Mouse (Mus musculus) left cerebral cortex, postnatal 4 days (tissue): Measurements from ENCODE around the gene Cds2. TPM values are rescaled to one million over a fixed set of nuclear protein-coding genes. Genes with fewer than 3 reads are reported as not detected.
"Not testable (repeated sequence)": the region's sequence is repeated elsewhere in the genome, so short reads cannot be mapped to it uniquely, and the experiment has no call there.

Source experiments
- DNase-seq: peaks from one replicate; pipeline ENCODE4 v3.0.0-alpha.2; 2022
- intact Hi-C: fragments of 180-260 bp; cut with DNase I; formaldehyde crosslinking; loops from one replicate; pipeline ENCODE4 v1.15.1; 2025
- total RNA-seq, 2 experiments: library from RNA; stranded (reverse); gene quantifications; 2 replicates each; pipeline ENCODE4 v1.2.3; 2021

The Cds2 gene
- total RNA-seq: 100 to 1,000 TPM in 1 of 2 experiments, 10 to 100 TPM in 1; 96.4 to 110 TPM

DNA sequence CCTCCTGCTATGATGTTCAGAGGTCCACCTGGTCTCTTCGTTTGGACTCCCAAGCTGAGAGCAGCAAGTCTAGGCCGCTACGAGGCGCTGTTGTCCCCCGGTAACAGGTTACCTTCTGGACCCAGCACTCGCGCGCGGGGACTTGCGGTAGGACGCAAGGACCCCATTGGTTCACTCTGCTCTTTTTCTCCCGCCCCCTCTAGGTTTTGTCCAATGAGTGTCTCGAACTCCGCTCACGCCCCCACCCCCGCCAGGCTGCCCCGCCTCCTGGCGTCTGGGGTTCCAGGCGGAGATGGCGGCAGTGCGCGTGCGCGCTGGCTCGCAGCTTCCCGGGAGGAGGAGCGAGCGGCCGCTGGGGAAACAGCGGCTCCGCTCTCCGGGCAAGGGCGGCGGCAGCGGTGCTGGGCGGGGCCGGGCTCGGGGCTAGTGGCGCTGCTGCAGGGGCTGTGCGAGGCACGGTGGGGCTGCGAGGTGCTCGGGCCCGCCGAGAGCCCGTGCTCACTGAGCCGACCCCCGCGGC, at the start of gene Cds2:
Gene Cds2 (plus strand): TSS at position 270 of the 520 bp plus-strand sequence.
- peak; percentile 99 for DNase-seq
- intact Hi-C loops: no loop called here

DNA sequence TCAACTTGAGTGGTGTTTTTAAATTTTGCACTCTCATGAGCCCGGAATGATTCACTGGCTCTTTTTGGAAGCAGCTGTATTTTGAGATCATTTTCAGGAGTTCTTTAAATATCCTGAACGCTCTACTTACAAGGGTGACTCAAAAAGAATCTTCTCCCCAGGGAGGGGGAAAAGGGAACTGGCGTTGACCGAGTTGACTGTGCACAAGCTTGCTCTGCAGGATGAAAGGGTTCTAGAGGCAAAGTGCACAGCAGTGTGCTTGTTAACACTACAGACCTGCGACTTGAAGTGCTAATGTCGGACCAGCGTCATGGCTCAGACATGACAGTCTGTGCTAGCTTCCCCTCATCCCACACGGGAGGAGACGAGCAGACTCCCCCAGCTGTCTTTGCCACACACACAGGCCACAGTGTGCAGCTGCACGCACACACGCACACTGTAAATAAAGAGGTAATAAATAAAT, 41.3 kb upstream of the Cds2 start:
- DNase-seq: no peak
- intact Hi-C loops: no loop called here

DNA sequence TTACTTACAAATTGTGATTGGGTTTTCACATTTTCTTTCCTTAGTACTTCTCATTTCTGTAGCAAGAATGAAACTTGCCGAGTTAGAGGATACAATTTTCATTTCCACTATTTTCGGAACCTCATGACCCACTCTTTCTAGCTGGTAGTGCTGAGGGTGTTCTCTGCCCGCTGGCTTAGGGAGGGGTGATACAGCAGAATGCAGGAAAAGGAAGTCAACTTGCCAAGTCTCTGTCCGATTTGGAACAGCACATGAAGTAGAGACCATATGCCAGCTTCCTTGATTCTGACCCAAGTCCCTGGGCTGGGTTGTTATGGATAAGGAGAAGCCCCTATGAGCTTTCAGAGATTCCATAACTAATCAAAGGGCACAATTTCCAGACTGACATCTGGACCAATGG, 38.6 kb upstream of the Cds2 start:
- intact Hi-C loops: no loop called here
- no peak for DNase-seq

DNA sequence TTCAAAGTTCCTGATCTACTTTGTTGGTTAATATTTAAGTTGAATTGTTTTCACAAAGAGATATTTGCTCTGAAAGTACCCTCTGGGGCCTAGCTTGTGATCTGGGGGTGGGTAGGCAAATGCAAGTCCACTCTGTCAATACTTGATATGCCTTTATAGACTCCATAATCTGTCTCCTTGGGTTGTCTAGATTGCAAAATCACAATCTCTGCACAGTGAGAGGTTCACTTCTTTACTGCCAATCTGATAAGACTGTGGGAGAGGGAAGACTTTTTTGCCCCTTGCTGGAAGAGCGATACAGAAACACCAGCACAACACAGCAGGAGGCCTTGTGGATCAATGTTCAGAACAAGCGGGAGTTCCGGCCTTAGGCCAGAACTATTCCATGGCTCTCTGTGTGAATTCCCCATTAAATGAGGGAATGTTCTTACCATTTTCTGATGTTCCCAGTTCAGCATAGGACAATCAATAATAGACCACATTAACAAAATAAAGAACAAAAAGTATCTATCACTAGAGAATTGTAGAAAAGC, 30.5 kb upstream of the Cds2 start:
- DNase-seq: no peak
- intact Hi-C loops: no loop called here

DNA sequence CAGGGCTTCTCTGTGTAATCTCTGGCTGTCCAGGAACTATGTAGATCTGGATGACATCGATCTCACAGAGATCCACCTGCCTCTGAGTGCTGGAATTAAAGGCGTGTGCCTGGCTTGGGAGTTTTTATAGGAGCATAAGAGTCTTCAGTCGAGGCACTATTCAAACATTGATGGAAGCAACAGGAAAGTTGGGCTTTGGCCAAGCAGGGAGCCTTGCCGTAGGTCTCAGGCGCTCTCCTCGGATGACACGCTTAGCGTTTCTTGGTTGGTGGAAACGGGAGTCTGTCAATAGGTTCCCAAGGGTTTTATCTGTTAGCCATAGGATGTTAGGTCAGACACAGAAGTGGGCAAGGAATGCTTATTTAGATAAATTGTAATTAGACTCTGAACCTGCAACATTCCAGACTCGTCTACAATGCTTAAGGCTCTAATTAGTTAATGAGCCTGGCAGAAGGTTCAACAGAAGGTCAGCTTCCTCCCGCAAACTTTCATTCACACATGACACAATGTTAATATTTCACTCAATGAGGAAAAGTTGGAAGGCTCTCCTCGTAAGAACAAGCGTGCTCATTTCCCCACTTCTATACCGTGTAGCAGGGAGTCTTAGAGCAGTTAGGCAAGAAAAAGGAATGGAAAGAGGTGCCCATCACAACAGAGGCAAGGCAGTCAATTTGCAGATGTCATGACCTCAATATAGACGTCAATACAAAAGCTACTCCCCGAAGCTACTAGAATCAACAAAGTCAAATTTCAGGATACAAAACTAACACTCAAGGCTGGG, 28.8 kb upstream of the Cds2 start:
- no peak for DNase-seq
- intact Hi-C loops: no loop called here

DNA sequence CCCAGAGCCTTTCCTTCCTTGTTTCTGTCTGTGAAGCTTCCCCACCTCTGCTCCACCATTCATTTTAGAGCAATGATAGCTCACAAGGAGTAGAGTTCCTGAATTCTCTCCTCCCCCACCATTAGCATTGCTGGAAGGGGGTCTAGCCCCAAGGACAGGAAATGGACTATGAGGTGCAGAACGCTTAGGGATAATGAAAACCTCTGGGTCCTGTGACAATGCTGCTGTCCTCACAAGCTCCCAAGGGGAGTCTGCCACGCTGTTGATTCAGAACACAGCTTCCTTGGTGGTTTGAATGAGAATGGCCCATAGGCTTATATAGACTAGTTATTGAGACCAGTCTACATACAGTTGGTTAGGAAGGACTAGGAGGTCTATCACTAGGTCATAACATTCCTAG, 27.7 kb upstream of the Cds2 start:
- intact Hi-C loops: loop anchor here (5.0 kb wide), 1 partner anchor 93 kb away; no protein-coding TSS in a partner anchor
- no peak for DNase-seq

DNA sequence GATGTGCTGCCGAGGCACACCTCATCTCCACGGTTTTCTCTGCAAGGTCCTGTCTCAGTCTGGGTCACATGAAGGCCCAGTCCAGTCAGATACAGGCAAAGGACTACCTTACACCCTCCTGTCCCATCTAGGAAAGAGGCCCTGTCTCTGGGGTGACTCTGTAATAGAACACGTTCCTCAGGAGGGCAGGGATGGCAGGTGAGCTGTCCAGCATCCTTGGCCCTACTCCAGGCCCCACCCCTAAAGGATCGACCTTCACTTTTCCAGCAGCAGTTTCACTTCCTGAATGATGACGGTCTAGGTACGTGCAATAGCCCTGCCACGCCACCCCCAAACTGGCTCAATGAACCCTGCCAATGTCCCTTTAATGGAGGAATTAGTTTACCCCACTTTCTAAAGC, 27.0 kb upstream of the Cds2 start:
- intact Hi-C loops: loop anchor here (5.0 kb wide), 1 partner anchor 94 kb away; no protein-coding TSS in a partner anchor
- no peak for DNase-seq

DNA sequence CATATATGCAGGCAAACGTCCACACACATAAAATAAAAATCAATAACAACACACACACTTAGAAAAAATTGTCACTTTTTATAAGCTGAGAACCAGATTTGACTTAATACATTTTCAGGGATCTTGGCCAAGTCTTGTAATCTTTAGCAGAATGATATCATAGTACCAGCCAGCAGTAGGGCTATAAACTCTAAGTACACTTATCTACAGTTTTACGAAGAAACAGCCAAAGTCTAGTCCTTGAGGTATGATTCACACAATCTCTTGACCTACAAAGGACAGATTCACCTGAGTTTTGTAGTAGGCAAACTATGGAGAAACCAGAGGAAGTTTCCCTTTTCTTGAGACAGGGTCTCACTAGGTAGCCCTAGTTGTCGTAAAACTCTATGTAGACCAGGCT, 23.5 kb upstream of the Cds2 start:
- intact Hi-C loops: loop anchor here (5.0 kb wide), 1 partner anchor 97 kb away; no protein-coding TSS in a partner anchor
- not testable (repeated sequence) for DNase-seq

DNA sequence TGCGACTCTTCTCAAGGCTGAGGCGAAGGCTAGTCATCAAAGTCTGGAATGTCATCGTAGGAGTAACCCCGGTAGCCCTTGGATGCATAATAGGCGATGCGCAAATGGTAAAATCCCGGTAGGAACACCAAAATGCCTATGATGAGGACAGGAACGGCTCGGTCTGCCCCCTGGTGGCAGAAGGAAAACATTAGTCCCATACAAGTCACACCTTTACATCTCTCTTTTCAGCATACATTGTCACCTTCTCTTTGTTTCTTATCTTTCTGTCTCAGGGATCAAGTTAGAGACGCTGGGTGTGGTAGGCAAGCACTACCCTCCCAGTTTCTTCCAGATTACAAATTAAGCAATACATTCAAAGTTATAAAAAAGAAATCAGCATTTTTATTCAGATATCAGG, 22.5 kb upstream of the Cds2 start:
- DNase-seq: peak; percentile 76
- intact Hi-C loops: loop anchor here (2.0 kb wide), 1 partner anchor 258 kb away; no protein-coding TSS in a partner anchor

DNA sequence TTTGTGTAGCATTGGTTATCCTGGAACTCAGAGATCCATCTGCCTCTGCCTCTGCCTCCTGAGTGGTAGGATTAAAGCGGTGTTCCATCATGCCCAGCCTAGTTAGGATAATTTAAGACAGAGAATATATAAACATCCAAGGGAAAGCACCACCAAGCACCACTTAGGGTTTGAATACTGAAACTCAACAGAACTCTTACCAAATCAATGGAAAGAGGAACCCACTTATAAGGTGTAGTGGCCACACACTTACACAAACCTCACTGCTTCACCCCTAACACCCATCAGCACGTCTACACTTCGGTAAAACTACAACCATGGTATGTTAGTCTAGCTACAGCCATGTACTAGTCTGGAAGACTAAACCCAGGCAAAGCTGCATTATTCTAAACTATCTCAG, 19.6 kb upstream of the Cds2 start:
- DNase-seq: no peak
- intact Hi-C loops: no loop called here

DNA sequence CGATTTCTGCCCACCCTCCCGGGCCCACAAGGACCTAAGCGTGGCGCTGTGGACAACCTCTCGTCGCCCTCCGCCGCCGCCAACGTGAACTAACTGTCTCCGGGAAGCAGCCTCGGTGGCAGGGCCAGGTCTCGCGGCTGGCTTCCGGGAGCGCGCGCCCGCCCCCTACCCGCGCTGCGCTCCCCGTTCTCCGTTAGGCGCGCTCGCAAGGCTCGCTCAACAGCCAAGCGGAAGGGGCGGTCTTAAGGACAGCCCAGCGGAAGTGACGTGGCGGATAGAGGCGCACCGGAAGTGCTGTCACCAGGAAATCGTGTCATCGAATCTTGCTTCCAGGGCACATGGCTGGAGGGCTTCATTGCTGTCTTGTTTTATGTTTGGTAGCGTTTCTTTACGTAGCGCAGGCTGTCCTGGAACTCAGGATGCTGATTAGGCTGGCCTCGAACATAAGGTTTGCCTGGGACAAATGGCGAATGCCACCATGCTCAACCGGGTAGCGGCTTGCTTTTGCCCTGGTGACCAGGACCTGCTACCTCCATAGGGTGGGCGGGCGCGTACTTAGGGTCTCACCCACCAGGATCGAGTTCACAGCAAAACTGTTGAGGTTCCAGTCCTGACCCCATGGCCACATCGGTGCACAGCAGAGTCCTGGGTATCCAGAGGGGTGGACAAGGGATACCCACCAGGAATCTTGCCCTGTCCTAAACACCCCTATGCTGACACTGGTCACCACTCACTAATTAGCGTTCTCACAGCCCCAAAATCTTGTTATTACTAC, 15.2 kb upstream of the Cds2 start, which contains the start of gene Tmem230:
Gene Tmem230 (minus strand): TSS at position 269 of the 775 bp plus-strand sequence.
- peak; percentile 94 for DNase-seq
- intact Hi-C loops: loop anchor here (5.0 kb wide), 1 partner anchor 425 kb away; no protein-coding TSS in a partner anchor

DNA sequence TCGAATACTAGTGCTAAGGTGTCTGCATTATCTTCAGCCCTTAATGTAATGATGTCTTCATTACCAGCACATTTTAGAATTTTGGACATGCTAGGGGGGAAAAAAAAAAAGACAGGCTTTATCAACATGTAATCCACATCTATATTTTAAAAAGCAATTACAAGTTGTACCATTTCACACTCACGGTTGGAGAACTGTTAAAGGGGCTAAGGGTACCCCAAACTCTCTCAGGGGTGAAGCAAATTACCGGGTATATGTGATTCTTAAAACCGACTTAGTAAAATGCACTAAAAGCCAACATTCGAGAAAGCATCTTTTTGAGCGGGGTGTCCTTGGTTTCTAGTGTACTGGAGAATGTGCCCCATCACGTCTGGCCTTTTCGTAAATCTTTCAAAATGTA, 11.0 kb upstream of the Cds2 start:
- no peak for DNase-seq

DNA sequence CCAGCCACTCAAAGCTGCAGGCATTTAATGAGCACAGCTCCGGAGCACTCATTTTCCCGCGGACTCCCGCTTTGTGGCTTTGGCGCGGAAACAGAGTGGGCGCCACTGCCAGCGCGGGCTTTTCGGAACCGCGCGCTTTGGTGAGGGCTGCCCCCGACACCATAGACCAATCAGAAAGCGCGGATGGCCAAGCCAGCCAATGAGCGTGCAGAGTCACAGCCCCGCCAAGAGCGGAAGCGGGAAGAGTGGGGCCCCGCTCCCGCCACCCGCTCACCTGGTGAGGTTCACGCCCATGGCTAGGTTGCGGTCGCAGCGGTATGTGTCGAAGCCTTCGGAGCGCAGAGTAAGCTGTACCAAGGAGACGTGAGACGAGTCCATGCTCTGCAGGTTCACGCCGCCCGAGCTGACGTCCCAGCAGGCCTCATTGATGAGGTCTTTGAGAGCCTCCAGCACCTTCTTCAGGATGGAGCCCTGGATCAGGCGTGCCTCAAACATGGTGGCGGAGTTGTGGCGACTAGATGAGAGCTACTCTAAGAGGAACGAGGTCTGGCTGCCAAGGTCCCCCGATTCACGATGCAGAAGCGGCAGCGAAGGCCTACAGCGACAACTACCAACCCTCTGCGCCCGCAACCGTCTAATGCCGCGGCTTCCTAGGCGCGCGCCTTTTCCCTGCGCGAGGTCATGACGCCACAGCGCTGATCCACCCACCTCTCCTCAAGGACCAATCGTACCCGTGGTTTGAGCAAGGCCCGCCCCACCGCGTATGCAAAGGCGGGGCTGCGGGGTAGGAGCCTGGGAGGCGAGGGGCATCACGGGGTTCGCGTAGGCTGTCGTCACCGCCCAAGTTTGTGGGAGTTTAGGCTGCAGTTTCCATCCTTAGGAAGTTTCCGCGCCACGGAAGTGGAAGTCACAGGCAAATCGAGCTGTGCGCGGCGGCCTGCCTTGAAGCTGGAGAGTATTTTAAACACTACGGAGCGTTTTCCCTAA, 10.1 kb upstream of the Cds2 start, which contains the start of gene Pcna:
Gene Pcna (minus strand): TSS at position 773 of the 987 bp plus-strand sequence.
- DNase-seq: peak; percentile 97
- intact Hi-C loops: no loop called here

More for the DNA sequence above, 11.0 kb upstream of the Cds2 start:
- intact Hi-C loops: no loop called here

DNA sequence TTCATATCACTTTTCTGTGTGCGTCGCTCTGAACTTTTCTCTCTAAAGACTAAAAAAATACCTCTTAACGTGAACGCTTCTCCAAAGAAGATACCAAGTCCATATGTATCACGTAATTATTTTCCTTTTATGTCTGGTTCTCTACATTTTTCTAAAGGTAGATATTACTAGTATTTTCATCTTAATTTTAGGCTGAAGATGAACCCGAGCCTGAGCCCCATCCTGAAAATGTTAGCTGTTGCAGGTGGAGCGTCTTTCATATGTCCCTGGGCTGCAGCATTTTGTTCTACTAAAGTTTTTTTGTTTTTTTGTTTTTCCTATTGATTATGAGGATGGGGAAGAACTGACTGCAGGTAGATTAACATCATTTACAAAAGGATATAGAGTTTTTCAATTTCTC, 9.3 kb upstream of the Cds2 start:
- intact Hi-C loops: no loop called here
- no peak for DNase-seq

DNA sequence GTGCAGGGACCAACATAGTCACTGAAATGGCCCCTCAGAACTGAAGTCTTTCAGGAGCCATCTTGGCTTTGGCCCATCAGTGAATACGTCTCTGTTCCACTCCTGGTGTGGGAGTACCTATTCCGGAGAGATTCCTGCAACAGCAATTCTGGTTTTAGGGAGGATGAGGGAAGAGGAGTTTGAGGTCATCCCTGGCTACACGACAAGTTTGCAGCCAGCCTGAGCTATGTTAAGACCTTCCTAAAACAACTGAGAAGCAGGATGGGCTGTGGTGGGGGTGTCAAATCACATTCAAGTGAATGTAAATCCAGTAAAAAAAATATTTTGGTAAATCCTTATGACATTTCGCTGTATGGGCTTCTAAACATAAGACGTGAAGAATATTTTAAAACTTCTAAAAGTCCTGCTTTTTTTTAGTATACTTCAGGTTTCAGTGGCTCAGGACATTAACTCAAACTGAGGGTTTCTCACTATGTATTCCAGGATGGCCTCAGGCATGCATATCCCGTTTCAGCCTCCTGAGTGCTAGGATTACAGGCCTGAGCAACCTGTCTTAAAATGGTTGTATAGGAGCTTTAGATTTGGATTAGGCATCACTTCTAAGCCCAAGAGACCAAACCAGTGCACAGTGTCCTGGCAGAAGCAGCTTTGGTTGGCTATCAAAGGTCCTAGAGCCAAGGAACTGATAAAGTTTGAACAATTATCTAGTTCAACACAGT, 5.4 kb upstream of the Cds2 start:
- intact Hi-C loops: no loop called here
- no peak for DNase-seq

DNA sequence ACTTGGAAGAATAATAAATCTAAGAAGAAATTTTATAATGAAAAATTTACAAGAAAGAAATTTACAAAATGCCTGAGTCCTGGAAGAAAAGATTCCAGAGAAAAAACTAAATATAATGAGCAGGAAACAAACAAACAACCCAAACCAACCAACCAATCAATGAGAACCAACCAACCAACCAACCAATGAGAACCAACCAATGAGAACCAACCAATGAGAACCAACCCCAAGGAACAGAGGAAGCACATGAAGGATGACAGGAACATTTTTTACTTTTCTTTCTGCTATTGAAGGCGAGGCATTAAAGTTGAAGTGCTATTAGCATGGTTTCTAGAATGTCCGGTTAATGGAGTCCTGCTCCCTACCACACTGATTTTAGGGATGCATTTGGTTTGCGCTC, 2.3 kb upstream of the Cds2 start:
- DNase-seq: no peak
- intact Hi-C loops: no loop called here

DNA sequence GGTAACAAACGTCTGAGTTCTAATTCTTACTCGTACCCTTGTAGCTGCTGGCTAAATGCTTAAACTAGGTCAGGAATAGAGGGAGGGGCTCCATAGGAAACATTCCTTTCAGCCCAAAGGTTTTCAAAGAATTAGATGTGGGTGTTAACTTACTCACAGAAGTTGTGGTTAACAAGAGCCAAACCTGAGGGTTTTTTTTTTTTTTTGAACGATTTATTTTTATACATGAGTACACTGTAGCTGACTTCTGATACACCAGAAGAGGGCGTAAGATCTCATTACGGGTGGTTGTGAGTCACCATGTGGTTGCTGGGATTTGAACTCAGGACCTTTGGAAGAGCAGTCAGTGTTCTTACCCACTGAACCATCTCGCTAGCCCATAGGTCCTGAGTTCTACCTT, 773 bp upstream of the Cds2 start:
- intact Hi-C loops: no loop called here
- no peak for DNase-seq

DNA sequence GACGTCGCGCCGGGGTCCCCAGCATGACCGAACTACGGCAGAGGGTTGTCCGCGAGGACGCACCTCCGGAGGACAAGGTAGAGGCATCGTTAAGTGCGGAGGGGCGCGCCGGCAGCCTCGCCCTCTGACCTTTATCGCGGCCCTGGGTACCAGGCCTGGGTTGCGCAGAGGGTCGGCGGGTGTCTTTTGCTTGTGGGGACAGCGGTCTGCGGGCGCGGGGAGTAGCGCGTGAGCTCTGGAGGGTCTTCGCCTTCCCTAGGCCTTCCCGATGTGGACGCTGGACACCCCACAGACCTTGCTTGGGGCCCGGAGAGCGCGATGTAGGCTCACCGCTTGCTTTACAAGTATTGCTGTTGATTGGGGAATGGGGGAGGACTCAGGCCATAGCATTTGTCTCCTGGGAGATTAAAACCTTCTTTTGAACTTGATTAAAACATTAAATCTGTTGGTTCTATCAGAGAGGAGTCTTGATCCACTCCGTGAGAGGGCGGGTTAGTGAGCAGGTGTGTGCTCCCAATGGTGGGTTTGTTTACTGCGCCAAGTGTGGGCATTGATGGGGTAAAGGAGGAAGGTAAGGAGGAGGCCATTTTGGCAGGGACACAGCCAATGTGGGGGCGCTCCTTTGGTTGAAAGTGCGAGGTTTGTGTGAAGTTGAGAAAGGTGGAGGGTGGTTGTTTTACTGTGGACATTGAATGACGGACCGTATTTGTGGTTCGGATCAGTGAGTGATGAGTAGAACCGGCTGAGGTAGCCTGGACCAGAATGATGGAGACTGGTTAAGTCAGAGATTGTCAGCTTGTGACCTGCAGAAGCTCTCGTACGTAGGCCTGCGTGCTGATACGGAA, 695 bp downstream of the Cds2 start:
- DNase-seq: peak; percentile 26
- intact Hi-C loops: no loop called here
